Mouse (Mus musculus) olfactory bulb, adult 2 months (tissue): ENCODE results near the gene Erg.

Experiments
- CTCF ChIP-seq: fragments of 200-500 bp; IDR thresholded peaks from 2 replicates; pipeline ENCODE4 v1.5.1; 2012; ENCODE audit warnings: low read depth, mild to moderate bottlenecking, low read length, moderate library complexity; ENCODE audit not compliant: insufficient read depth
- POLR2A ChIP-seq: fragments of 200-500 bp; IDR thresholded peaks from 2 replicates; pipeline ENCODE4 v1.6.1; 2012; ENCODE audit warnings: mild to moderate bottlenecking, low read depth, low read length, moderate library complexity; ENCODE audit not compliant: insufficient read depth

GRCm38 (mm10) chr16:95469262-95470139, 116.9 kb downstream of the Erg start:
- TF ChIP-seq CTCF (no peak), POLR2A (no peak)
